Mouse (Mus musculus) embryonic facial prominence, embryonic 13.5 days (tissue): ENCODE measurements at regions not wholly inside any gene's neighbourhood (a gene's known extent, or its start where the extent isn't known, plus 50 kb on each side); places are given as distances from the start of the nearest gene placed in this dataset.

Source experiments
- ATAC-seq: fragments of 200-750 bp; cut with Nextera tagmentation; 2 replicates; pipeline ENCODE4 v1.8.0; 2017; ENCODE audit warnings: low read depth; ENCODE audit not compliant: insufficient number of reproducible peaks, insufficient read depth, low FRiP score, low TSS enrichment
- H3K27ac ChIP-seq: fragments of 300-500 bp; sonication (generic); 2 replicates; pipeline ENCODE4 v1.5.1; 2015; ENCODE audit warnings: moderate library complexity, mild to moderate bottlenecking, inconsistent platforms
- H3K27me3 ChIP-seq: fragments of 300-500 bp; sonication (generic); 2 replicates; pipeline ENCODE4 v1.6.1; 2015; ENCODE audit warnings: mild to moderate bottlenecking, inconsistent platforms
- H3K36me3 ChIP-seq: fragments of 300-500 bp; sonication (generic); 2 replicates; pipeline ENCODE4 v1.6.1; 2015; ENCODE audit warnings: mild to moderate bottlenecking, inconsistent platforms
- H3K4me1 ChIP-seq: fragments of 300-500 bp; sonication (generic); 2 replicates; pipeline ENCODE4 v1.6.1; 2015; ENCODE audit warnings: inconsistent platforms
- H3K4me2 ChIP-seq: fragments of 300-500 bp; sonication (generic); 2 replicates; pipeline ENCODE4 v1.6.1; 2015; ENCODE audit warnings: moderate library complexity, mild to moderate bottlenecking, inconsistent platforms
- H3K4me3 ChIP-seq: fragments of 300-500 bp; sonication (generic); 2 replicates; pipeline ENCODE4 v1.5.1; 2015; ENCODE audit warnings: mild to moderate bottlenecking, inconsistent platforms
- H3K9ac ChIP-seq: fragments of 300-500 bp; sonication (generic); 2 replicates; pipeline ENCODE4 v1.6.1; 2015; ENCODE audit warnings: mild to moderate bottlenecking, inconsistent platforms
- H3K9me3 ChIP-seq: fragments of 300-500 bp; sonication (generic); 2 replicates; pipeline ENCODE4 v1.6.1; 2016; ENCODE audit warnings: inconsistent platforms
- WGBS: fragments of 180-500 bp; shearing (Covaris S2); methylation state at CpG from one replicate; pipeline ENCODE4 v1.1.7; 2015; ENCODE audit warnings: mixed read lengths; 5-methylcytosine and 5-hydroxymethylcytosine counted together

DNA sequence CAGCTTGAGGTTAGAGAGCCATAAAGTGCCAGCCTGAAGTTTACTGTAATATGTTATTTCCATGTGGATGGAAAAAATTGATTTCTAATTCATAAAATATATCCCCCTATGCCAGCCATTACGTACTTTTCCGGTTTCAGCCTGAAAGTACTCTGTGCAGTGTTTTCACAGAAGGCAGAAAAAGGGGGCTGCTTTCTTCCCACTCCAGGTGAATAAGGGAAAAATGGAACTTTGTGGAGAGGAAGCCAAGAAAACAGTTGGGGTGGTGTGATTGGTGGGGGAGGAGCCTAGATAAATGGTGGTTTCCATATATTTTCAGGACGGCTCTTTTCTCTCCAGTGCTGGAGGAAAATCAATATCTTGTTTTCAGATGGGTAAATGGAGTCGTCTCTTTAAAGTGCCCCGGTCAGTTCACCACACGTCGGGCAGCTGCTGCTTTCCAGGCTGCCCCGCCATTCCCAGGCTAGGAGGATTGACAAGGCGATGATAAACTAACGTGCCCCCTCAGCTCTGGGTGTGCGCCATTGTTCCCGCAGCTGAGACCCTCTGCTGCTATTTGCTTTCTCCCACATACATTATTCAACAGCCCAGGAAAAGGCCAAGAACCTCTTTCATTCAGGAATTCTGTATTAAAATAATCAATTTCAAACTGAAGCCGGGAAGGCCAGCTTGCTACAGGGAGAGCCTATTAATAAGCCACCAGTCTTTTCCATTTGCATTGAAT lies 127.1 kb upstream of the Atp11c start:
- no peaks in the 10 kb centered on the region for H3K4me1 ChIP-seq
- no peak overlapping the region for H3K4me3 ChIP-seq
- ATAC-seq: no peak
- no peaks in the 10 kb centered on the region for H3K36me3 ChIP-seq
- no peak overlapping the region for H3K4me2 ChIP-seq
- H3K27me3 ChIP-seq: peaks cover 11% of the 10 kb centered on the region
- no peaks in the 10 kb centered on the region for H3K9me3 ChIP-seq
- WGBS: 56% methylated on average over 13 of the region's 13 CpGs
- no peak overlapping the region for H3K9ac ChIP-seq
- H3K27ac ChIP-seq: no peak overlapping the region

DNA sequence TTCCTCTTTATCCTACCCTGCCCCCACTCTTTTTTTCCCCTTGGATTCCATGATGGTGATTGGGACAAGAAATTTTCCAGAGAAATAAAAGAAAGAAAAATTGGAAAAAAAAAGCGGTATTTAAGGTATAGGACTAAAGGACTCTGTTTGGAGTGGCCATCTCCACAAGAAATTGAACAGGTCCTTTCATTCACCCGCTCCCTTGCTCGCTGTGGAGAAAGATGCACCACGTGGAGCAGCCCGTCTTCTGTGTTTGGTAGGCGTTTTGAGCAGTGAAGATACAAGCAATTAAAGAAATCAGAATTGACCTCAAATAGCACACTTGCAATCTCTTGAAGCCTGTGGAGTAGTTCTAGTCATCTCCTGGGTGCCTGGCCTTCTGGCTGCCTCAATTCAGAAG lies 126.3 kb upstream of the Atp11c start:
- no peak overlapping the region for H3K9ac ChIP-seq
- ATAC-seq: no peak
- H3K27ac ChIP-seq: no peak overlapping the region
- H3K4me2 ChIP-seq: no peak overlapping the region
- H3K27me3 ChIP-seq: peaks cover 11% of the 10 kb centered on the region
- no peaks in the 10 kb centered on the region for H3K36me3 ChIP-seq
- no peaks in the 10 kb centered on the region for H3K4me1 ChIP-seq
- H3K9me3 ChIP-seq: no peaks in the 10 kb centered on the region
- 33% methylated on average over 6 of the region's 6 CpGs for WGBS
- H3K4me3 ChIP-seq: no peak overlapping the region

DNA sequence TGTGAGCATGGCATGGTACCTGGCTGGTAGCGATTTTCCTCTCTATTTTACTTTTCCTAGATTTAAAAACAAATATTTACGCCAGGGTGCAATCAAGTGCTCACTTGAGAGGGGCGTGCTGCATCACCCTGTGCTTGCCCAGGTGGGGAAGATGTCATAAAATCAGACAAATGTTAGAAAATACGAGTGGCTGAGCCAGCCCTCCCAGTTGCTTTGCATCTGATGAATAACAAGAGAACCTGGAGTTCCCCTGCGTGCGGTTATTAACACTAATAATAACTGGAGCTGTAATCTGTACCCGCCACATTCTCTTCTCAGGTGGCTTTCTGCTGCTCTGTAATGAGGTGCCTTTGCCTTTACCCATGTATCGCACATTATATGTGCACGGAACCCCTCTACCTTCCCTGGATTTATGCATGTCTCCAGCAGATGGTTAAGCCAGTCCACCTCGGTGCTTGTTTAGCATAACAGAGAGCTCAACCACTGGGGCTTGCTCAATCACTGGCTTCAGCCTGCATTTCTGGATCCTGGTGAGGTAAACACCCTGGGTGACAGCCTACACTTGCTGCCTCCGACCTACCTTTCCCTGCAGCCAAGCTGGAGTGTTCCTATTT lies 125.8 kb upstream of the Atp11c start:
- no peak for ATAC-seq
- H3K4me2 ChIP-seq: peak overlapping the region; percentile 39
- 22% methylated on average over 11 of the region's 11 CpGs for WGBS
- H3K4me3 ChIP-seq: no peak overlapping the region
- H3K36me3 ChIP-seq: no peaks in the 10 kb centered on the region
- H3K9me3 ChIP-seq: no peaks in the 10 kb centered on the region
- no peaks in the 10 kb centered on the region for H3K4me1 ChIP-seq
- H3K27me3 ChIP-seq: peaks cover 11% of the 10 kb centered on the region
- H3K9ac ChIP-seq: no peak overlapping the region
- H3K27ac ChIP-seq: no peak overlapping the region

DNA sequence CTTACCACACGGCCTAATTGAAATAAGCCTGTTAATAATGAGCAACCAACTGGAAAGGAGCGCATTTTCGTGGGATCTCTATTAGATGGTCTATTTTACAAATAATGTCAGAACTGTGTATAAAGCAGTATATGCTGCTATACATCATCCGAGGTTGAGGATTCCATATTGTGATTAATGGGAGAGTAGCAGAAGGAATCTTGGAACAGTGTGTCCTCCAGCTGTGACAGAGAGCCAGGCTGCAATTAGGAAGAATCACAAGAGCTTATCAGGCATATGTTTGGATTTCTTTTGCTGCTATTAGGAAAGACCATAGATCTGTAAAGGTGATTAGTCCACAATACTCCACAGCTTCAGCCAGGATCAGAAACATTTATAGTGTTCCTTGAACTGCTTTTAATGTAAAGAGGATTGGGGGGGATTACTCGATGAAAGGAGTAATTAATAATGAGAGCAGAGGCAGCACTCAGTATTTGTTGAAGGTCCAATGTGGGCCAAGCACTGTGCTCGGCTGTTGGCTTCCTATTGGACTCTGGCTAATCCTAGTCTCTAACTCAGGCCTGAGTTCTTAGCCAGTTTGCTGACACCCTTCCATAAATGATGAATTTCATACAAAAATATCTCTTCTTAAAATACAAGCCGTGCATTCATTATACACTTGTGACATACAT lies 88.7 kb upstream of the Atp11c start:
- Histone ChIP-seq H3K27ac (no peak overlapping the region), H3K4me2 (no peak overlapping the region), H3K9ac (no peak overlapping the region), H3K36me3 (no peaks in the 10 kb centered on the region), H3K27me3 (no peaks in the 10 kb centered on the region), H3K4me1 (no peaks in the 10 kb centered on the region), H3K4me3 (no peak overlapping the region), H3K9me3 (no peaks in the 10 kb centered on the region)
- ATAC-seq: no peak
- WGBS: 81% methylated on average over 7 of the region's 7 CpGs

DNA sequence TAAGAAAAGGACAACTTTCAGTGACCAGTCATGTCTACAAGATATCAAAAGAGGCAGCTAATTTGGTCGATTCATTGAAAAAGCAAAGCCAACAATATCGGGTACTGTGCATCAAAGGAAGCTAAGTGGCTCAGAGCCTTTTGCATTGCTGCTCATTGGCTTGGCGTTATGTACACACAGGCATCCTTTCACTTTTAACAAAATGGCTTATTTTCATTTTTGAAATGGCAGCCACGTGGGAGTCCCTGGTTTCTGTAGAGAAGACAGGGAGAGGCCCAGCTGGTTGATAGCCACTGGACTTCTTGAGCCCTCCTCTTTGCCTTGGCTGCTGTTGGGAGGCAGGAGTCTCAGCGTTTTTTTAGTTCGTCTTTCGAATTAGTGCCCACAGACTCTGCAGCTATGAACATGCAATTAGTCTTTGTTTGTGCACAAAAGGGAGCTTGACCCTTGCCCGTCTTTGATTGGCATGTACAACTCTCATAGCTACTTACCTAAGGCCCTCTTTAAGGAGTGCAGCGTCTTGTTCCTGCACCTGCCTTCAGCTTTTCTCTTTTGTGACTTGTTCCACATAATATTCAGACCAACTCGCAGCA lies 52.3 kb upstream of the Atp11c start:
- Histone ChIP-seq H3K27me3 (no peaks in the 10 kb centered on the region), H3K4me3 (no peak overlapping the region), H3K9ac (no peak overlapping the region), H3K4me2 (no peak overlapping the region), H3K9me3 (no peaks in the 10 kb centered on the region), H3K36me3 (no peaks in the 10 kb centered on the region), H3K4me1 (no peaks in the 10 kb centered on the region), H3K27ac (no peak overlapping the region)
- ATAC-seq: no peak
- WGBS: 64% methylated on average over 10 of the region's 10 CpGs
